Mouse (Mus musculus): Measurements from ENCODE around the gene Vtn. TPM values are rescaled to one million over a fixed set of nuclear protein-coding genes. Genes with fewer than 3 reads are reported as not detected.
A peak's percentile ranks its signal among the peaks of the same experiment; 100 is the strongest.

Vtn gene
- polyA plus RNA-seq (2014; fragmentation: Nextera tagmentation; extraction: Ambion mirVana), result 9.9 and 11.3 TPM in 2 replicates

DNA sequence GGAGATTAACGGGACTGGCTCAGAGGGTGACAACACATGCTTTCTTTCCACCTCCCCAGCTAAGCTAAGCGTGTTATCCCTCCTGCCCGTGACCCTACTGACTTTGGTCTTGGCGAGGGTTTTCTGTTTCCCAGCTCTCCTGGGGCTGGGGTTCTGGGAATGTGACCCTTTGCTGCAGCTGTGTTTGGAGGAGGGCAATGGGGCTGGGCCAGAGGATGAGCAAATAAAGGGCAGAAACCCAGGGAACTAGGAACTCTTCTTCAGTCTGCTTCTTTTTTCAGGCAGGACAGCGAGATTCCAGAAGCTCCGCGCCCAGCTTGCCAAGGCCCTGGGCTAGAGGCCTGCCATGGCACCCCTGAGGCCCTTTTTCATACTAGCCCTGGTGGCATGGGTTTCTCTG lies at the start of gene Vtn:
Gene Vtn (plus strand): TSS at position 88 of the 400 bp plus-strand sequence.
- Histone ChIP-seq H3K27me3 (replicated peaks; ENCODE audit: control insufficient read depth, insufficient read depth, low read length) (peaks cover 28% of the 10 kb centered on the region), H3K4me3 (ENCODE audit: low read depth, low read length) (peak within 1 kb of the TSS; percentile 50), H3K27ac (replicated peaks; ENCODE audit: low read depth, low read length) (no peak within 1 kb of the TSS; the same call in 1 of the 2 replicates), H3K9me3 (ENCODE audit: control insufficient read depth, low read length) (no peaks in the 10 kb centered on the region), H3K4me1 (ENCODE audit: control insufficient read depth, insufficient read depth, low read length) (peaks cover 12% of the 10 kb centered on the region; the same call in 1 of the 2 replicates), H3K36me3 (ENCODE audit: control insufficient read depth, insufficient read depth, low read length) (no peaks in the 10 kb centered on the region), H3K4me2 (ENCODE audit: low read depth, low read length) (peak within 1 kb of the TSS; percentile 97), H3K9ac (ENCODE audit: low read depth, low read length) (peak within 1 kb of the TSS; percentile 60)
- no peak for DNase-seq (ENCODE audit: low spot score)
- WGBS, result 59% methylated on average over 7 of the region's 7 CpGs
- ATAC-seq (ENCODE audit: low read depth), result no peak

DNA sequence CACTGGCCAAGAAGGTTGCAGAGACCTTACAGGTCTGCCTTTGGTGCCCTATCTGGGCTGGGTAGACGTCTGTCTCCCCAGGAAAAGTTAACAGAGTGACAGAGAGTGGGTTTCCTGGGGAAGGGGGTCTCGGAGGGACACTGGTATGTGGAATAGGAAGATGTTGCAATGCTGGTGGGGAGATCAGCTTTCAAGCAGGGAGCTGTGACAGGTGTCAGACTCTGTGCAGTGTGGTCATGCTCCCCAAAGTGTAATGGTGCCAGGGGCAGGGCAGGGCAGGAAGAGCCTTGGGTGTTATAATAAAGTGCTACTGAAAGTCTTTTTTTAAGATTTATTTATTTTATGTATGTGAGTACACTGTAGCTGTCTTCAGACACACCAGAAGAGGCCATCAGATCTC lies 48.6 kb upstream of the Vtn start:
- Histone ChIP-seq H3K27me3 (replicated peaks; ENCODE audit: control insufficient read depth, insufficient read depth, low read length) (no peaks in the 10 kb centered on the region), H3K9me3 (ENCODE audit: control insufficient read depth, low read length) (no peaks in the 10 kb centered on the region), H3K36me3 (ENCODE audit: control insufficient read depth, insufficient read depth, low read length) (no peaks in the 10 kb centered on the region), H3K4me3 (ENCODE audit: low read depth, low read length) (no peak overlapping the region), H3K4me1 (ENCODE audit: control insufficient read depth, insufficient read depth, low read length) (no peaks in the 10 kb centered on the region), H3K4me2 (ENCODE audit: low read depth, low read length) (no peak overlapping the region), H3K27ac (replicated peaks; ENCODE audit: low read depth, low read length) (no peak overlapping the region), H3K9ac (ENCODE audit: low read depth, low read length) (no peak overlapping the region)
- no peak for DNase-seq (ENCODE audit: low spot score)
- ATAC-seq (ENCODE audit: low read depth), result no peak
- 40% methylated on average over 2 of the region's 2 CpGs for WGBS

DNA sequence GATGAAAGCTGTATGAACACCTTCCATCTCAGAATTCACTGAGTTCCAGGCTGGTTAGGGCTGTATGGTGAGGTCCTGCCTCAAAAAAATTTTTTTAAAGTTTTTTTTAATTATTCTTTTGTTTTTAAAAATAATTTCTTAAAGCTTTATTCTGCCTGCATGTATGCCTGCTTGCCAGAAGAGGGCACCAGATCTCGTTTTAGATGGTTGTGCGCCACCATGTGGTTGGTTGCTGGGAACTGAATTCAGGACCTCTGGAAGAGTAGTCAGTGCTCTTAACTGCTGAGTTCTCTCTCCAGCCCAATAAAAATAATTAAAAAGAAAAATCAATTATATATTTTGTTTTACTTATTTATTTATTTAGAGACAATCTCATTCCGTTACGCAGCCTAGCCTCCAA lies 45.2 kb upstream of the Vtn start:
- DNase-seq (ENCODE audit: low spot score), result peak; percentile 61
- 10% methylated on average over 4 of the region's 4 CpGs for WGBS
- no peak for ATAC-seq (ENCODE audit: low read depth)
- no peaks in the 10 kb centered on the region for H3K4me1 ChIP-seq (ENCODE audit: control insufficient read depth, insufficient read depth, low read length)
- no peaks in the 10 kb centered on the region for H3K27me3 ChIP-seq (replicated peaks; ENCODE audit: control insufficient read depth, insufficient read depth, low read length)
- H3K4me3 ChIP-seq (ENCODE audit: low read depth, low read length), result no peak overlapping the region
- no peaks in the 10 kb centered on the region for H3K36me3 ChIP-seq (ENCODE audit: control insufficient read depth, insufficient read depth, low read length)
- no peak overlapping the region for H3K27ac ChIP-seq (replicated peaks; ENCODE audit: low read depth, low read length)
- no peak overlapping the region for H3K4me2 ChIP-seq (ENCODE audit: low read depth, low read length)
- H3K9ac ChIP-seq (ENCODE audit: low read depth, low read length), result no peak overlapping the region
- H3K9me3 ChIP-seq (ENCODE audit: control insufficient read depth, low read length), result no peaks in the 10 kb centered on the region

DNA sequence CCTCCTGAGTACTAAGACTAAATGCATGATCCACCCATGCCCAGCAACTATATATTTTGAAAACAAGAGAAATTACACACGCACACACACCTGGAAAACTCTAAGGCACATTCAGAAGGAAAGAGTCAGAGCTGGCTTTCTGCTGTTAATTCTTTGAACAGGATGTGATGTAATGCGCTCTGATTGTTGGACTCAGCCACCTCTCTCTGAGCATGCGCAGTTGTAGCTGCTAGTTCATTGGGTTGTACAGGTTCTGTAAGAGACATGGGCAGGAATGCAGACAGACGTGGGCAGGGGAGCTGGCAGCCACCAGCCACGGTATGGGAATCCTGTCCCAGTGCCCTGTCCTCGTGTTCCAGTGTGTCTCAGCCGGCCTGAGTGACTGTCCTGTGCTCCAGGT lies 44.6 kb upstream of the Vtn start:
- Histone ChIP-seq H3K36me3 (ENCODE audit: control insufficient read depth, insufficient read depth, low read length) (no peaks in the 10 kb centered on the region), H3K4me1 (ENCODE audit: control insufficient read depth, insufficient read depth, low read length) (no peaks in the 10 kb centered on the region), H3K4me3 (ENCODE audit: low read depth, low read length) (no peak overlapping the region), H3K4me2 (ENCODE audit: low read depth, low read length) (no peak overlapping the region), H3K27me3 (replicated peaks; ENCODE audit: control insufficient read depth, insufficient read depth, low read length) (no peaks in the 10 kb centered on the region), H3K27ac (replicated peaks; ENCODE audit: low read depth, low read length) (no peak overlapping the region), H3K9me3 (ENCODE audit: control insufficient read depth, low read length) (no peaks in the 10 kb centered on the region), H3K9ac (ENCODE audit: low read depth, low read length) (no peak overlapping the region)
- WGBS, result 76% methylated on average over 7 of the region's 7 CpGs
- ATAC-seq (ENCODE audit: low read depth) (no peak), DNase-seq (ENCODE audit: low spot score) (no peak)

DNA sequence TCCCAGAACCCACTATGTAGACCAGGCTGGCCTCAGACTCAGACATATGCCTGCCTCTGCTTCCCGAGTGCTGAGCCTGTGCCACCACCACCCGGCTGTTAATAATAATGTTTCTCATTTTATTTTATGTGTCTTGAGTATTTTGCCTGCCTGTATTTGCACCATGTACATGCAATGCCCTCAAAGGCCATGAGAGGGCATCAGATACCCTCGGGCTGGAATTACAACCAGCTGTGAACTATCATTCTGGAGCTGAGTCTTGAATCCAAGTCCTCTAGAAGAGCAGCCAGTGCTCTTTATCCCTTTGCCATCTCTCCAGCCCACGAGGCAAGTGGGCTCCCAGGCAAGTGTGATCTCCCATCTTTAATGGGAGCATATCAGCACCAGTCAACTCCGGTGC lies 43.6 kb upstream of the Vtn start:
- H3K27ac ChIP-seq (replicated peaks; ENCODE audit: low read depth, low read length), result no peak overlapping the region
- no peaks in the 10 kb centered on the region for H3K9me3 ChIP-seq (ENCODE audit: control insufficient read depth, low read length)
- H3K9ac ChIP-seq (ENCODE audit: low read depth, low read length), result no peak overlapping the region
- no peak overlapping the region for H3K4me3 ChIP-seq (ENCODE audit: low read depth, low read length)
- no peaks in the 10 kb centered on the region for H3K36me3 ChIP-seq (ENCODE audit: control insufficient read depth, insufficient read depth, low read length)
- DNase-seq (ENCODE audit: low spot score) (peak; percentile 14), ATAC-seq (ENCODE audit: low read depth) (no peak)
- 34% methylated on average over 5 of the region's 5 CpGs for WGBS
- H3K4me1 ChIP-seq (ENCODE audit: control insufficient read depth, insufficient read depth, low read length), result no peaks in the 10 kb centered on the region
- H3K27me3 ChIP-seq (replicated peaks; ENCODE audit: control insufficient read depth, insufficient read depth, low read length), result no peaks in the 10 kb centered on the region
- no peak overlapping the region for H3K4me2 ChIP-seq (ENCODE audit: low read depth, low read length)

DNA sequence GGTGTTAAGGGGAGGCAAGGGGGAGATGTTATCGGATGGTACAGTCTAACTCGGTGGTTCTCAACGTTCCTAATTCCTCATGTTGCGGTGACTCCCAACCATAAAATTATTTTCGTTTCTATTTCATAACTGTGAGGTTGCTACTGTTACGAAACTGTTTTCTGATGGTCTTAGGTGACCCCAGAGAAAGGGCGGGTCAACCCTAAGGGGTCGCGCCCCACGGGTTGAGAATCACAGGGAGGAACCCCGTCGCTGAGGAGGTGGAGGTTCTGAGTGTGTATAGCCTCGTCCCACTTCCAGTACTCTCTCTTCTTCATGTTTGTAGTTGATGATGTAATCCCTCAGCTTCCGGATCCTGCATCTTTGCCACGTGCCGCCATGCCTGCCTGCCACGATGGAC lies 40.2 kb upstream of the Vtn start:
- Histone ChIP-seq H3K27ac (replicated peaks; ENCODE audit: low read depth, low read length) (no peak overlapping the region), H3K4me2 (ENCODE audit: low read depth, low read length) (no peak overlapping the region), H3K4me1 (ENCODE audit: control insufficient read depth, insufficient read depth, low read length) (no peaks in the 10 kb centered on the region), H3K9me3 (ENCODE audit: control insufficient read depth, low read length) (peaks cover 4% of the 10 kb centered on the region; the same call in 1 of the 2 replicates), H3K4me3 (ENCODE audit: low read depth, low read length) (no peak overlapping the region), H3K9ac (ENCODE audit: low read depth, low read length) (no peak overlapping the region), H3K36me3 (ENCODE audit: control insufficient read depth, insufficient read depth, low read length) (no peaks in the 10 kb centered on the region), H3K27me3 (replicated peaks; ENCODE audit: control insufficient read depth, insufficient read depth, low read length) (no peaks in the 10 kb centered on the region)
- ATAC-seq (ENCODE audit: low read depth) (no peak), DNase-seq (ENCODE audit: low spot score) (no peak)
- WGBS, result 78% methylated on average over 17 of the region's 17 CpGs

DNA sequence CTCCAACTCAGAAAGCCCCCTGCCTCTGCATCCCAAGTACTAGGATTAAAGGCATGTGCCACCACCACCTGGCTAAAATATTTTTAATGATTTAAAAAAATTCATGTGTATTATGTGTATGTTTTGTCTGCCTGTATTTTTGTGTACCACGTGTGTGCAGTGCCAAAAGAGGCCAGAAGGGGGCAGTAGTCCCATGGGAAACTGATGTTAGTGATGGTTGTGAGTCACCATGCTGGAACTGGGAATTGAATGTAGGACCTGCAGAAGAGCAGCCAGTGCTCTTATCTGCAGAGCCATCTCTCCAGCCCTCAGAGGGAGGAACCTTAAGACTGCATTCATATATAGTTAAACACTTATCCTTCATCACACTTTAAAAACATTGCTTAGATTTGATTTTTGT lies 37.0 kb upstream of the Vtn start:
- 79% methylated on average over 1 of the region's 1 CpGs for WGBS
- Histone ChIP-seq H3K4me2 (ENCODE audit: low read depth, low read length) (no peak overlapping the region), H3K4me1 (ENCODE audit: control insufficient read depth, insufficient read depth, low read length) (peaks cover 10% of the 10 kb centered on the region), H3K9me3 (ENCODE audit: control insufficient read depth, low read length) (peaks cover 4% of the 10 kb centered on the region; the same call in 1 of the 2 replicates), H3K36me3 (ENCODE audit: control insufficient read depth, insufficient read depth, low read length) (no peaks in the 10 kb centered on the region), H3K27me3 (replicated peaks; ENCODE audit: control insufficient read depth, insufficient read depth, low read length) (no peaks in the 10 kb centered on the region), H3K4me3 (ENCODE audit: low read depth, low read length) (no peak overlapping the region), H3K27ac (replicated peaks; ENCODE audit: low read depth, low read length) (no peak overlapping the region), H3K9ac (ENCODE audit: low read depth, low read length) (no peak overlapping the region)
- DNase-seq (ENCODE audit: low spot score) (no peak), ATAC-seq (ENCODE audit: low read depth) (no peak)

DNA sequence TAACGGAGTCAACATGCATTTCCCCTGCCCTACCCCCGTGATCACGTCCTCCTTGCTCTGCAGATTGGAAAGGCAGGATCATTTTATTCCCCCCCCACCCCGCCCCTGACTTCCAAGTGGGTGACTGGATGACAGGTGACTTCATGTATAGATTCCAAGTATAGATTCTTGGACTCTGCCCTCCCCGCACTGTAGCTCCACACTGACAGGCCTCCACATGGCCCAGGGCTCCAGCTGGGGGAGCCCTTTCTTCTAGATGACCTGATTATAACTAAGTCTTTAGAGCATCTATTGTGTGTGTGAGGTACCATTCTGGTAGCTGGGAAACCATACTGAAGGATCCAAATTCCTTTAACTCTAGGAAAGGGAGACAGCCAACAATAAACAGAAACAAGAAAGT lies 36.2 kb upstream of the Vtn start:
- WGBS, result 76% methylated on average over 5 of the region's 5 CpGs
- H3K4me1 ChIP-seq (ENCODE audit: control insufficient read depth, insufficient read depth, low read length), result peaks cover 10% of the 10 kb centered on the region
- no peak overlapping the region for H3K4me2 ChIP-seq (ENCODE audit: low read depth, low read length)
- no peaks in the 10 kb centered on the region for H3K27me3 ChIP-seq (replicated peaks; ENCODE audit: control insufficient read depth, insufficient read depth, low read length)
- ATAC-seq (ENCODE audit: low read depth) (no peak), DNase-seq (ENCODE audit: low spot score) (no peak)
- H3K27ac ChIP-seq (replicated peaks; ENCODE audit: low read depth, low read length), result no peak overlapping the region
- peaks cover 4% of the 10 kb centered on the region; the same call in 1 of the 2 replicates for H3K9me3 ChIP-seq (ENCODE audit: control insufficient read depth, low read length)
- no peak overlapping the region for H3K4me3 ChIP-seq (ENCODE audit: low read depth, low read length)
- H3K36me3 ChIP-seq (ENCODE audit: control insufficient read depth, insufficient read depth, low read length), result no peaks in the 10 kb centered on the region
- H3K9ac ChIP-seq (ENCODE audit: low read depth, low read length), result no peak overlapping the region

DNA sequence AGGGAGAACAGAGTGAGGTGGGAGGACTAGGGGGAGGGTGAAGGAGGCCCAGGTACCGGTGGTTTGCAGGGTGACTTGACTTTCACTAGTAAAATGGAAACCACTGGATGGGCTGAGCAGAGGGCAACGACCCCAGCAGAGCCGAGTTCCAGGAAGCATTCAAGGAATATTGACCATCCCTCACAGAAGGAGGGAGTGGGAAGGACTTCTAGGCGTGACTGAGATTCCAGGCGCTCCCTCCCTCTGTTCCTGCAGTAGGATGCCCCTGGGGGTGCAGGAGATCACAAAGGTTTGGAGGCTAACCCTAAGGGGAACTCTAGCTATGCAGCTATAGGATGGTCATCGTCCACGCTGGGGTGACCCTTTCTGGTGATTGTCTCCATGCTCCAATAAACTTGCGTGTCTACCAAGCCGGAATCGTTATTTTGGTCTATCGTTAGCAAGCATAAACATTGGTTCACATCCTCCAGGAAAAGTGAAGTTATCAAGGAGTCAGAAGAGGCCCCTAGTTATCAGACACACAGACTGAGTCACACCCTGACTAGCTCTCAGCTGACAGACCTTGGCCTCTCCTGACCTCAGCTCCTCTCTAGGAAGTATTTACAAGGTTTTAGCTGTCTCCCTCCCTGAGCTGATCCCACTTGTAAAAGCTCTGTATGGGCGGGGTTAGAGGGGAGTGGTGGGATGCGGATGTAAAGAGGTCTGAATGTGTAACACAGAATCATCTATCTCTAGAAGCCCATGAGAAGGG lies 35.4 kb upstream of the Vtn start:
- Histone ChIP-seq H3K27ac (replicated peaks; ENCODE audit: low read depth, low read length) (no peak overlapping the region), H3K27me3 (replicated peaks; ENCODE audit: control insufficient read depth, insufficient read depth, low read length) (no peaks in the 10 kb centered on the region), H3K9ac (ENCODE audit: low read depth, low read length) (no peak overlapping the region), H3K9me3 (ENCODE audit: control insufficient read depth, low read length) (peaks cover 4% of the 10 kb centered on the region; the same call in 1 of the 2 replicates), H3K4me3 (ENCODE audit: low read depth, low read length) (no peak overlapping the region), H3K4me2 (ENCODE audit: low read depth, low read length) (no peak overlapping the region), H3K4me1 (ENCODE audit: control insufficient read depth, insufficient read depth, low read length) (peaks cover 10% of the 10 kb centered on the region), H3K36me3 (ENCODE audit: control insufficient read depth, insufficient read depth, low read length) (no peaks in the 10 kb centered on the region)
- WGBS, result 62% methylated on average over 13 of the region's 13 CpGs
- DNase-seq (ENCODE audit: low spot score) (no peak), ATAC-seq (ENCODE audit: low read depth) (no peak)
